Mouse (Mus musculus): Measurements from ENCODE around the gene Tmem269.

The Tmem269 gene

GRCm38 (mm10) chr4:119218169-119218568 is at the start of gene Tmem269:
Gene Tmem269, minus strand, starts transcription at chr4:119218217.
- in situ Hi-C loops (cut with MboI; ENCODE audit: low sequenced_read_pairs), result no loop called here

GRCm38 (mm10) chr4:119266606-119267005 is 48.6 kb upstream of the Tmem269 start:
- in situ Hi-C loops (cut with MboI; ENCODE audit: low sequenced_read_pairs), result no loop called here

GRCm38 (mm10) chr4:119263459-119263858 is 45.4 kb upstream of the Tmem269 start:
- in situ Hi-C loops (cut with MboI; ENCODE audit: low sequenced_read_pairs), result no loop called here

GRCm38 (mm10) chr4:119262483-119262882 is 44.5 kb upstream of the Tmem269 start:
- in situ Hi-C loops (cut with MboI; ENCODE audit: low sequenced_read_pairs), result no loop called here

- in situ Hi-C loops (cut with MboI; ENCODE audit: low sequenced_read_pairs), result no loop called here
Measured at GRCm38 (mm10) chr4:119261087-119261713, 43.2 kb upstream of the Tmem269 start.

GRCm38 (mm10) chr4:119259344-119260254 is 41.6 kb upstream of the Tmem269 start:
- in situ Hi-C loops (cut with MboI; ENCODE audit: low sequenced_read_pairs), result no loop called here

GRCm38 (mm10) chr4:119257083-119257482 is 39.1 kb upstream of the Tmem269 start:
- in situ Hi-C loops (cut with MboI; ENCODE audit: low sequenced_read_pairs), result no loop called here

GRCm38 (mm10) chr4:119255351-119255750 is 37.3 kb upstream of the Tmem269 start, which contains the start of gene Cldn19:
Gene Cldn19, plus strand, starts transcription at chr4:119255414.
- in situ Hi-C loops (cut with MboI; ENCODE audit: low sequenced_read_pairs), result no loop called here

- in situ Hi-C loops (cut with MboI; ENCODE audit: low sequenced_read_pairs), result no loop called here
Measured at GRCm38 (mm10) chr4:119254012-119254618, 36.1 kb upstream of the Tmem269 start.

GRCm38 (mm10) chr4:119252025-119252808 is 34.2 kb upstream of the Tmem269 start:
- in situ Hi-C loops (cut with MboI; ENCODE audit: low sequenced_read_pairs), result no loop called here

- in situ Hi-C loops (cut with MboI; ENCODE audit: low sequenced_read_pairs), result loop anchor here (10.0 kb wide), 1 partner anchor 96 kb away; no protein-coding TSS in a partner anchor
Measured at GRCm38 (mm10) chr4:119248407-119248965, 30.5 kb upstream of the Tmem269 start.

- in situ Hi-C loops (cut with MboI; ENCODE audit: low sequenced_read_pairs), result loop anchor here (10.0 kb wide), 1 partner anchor 97 kb away; no protein-coding TSS in a partner anchor
Measured at GRCm38 (mm10) chr4:119247462-119248235, 29.6 kb upstream of the Tmem269 start.

GRCm38 (mm10) chr4:119246688-119247225 is 28.7 kb upstream of the Tmem269 start:
- in situ Hi-C loops (cut with MboI; ENCODE audit: low sequenced_read_pairs), result loop anchor here (10.0 kb wide), 1 partner anchor 98 kb away; no protein-coding TSS in a partner anchor

- in situ Hi-C loops (cut with MboI; ENCODE audit: low sequenced_read_pairs), result loop anchor here (10.0 kb wide), 1 partner anchor 99 kb away; no protein-coding TSS in a partner anchor
Measured at GRCm38 (mm10) chr4:119245961-119246360, 27.9 kb upstream of the Tmem269 start.

GRCm38 (mm10) chr4:119245556-119245955 is 27.5 kb upstream of the Tmem269 start:
- in situ Hi-C loops (cut with MboI; ENCODE audit: low sequenced_read_pairs), result loop anchor here (10.0 kb wide), 1 partner anchor 99 kb away; no protein-coding TSS in a partner anchor

GRCm38 (mm10) chr4:119244468-119245240 is 26.6 kb upstream of the Tmem269 start:
- in situ Hi-C loops (cut with MboI; ENCODE audit: low sequenced_read_pairs), result loop anchor here (10.0 kb wide), 1 partner anchor 100 kb away; no protein-coding TSS in a partner anchor

- in situ Hi-C loops (cut with MboI; ENCODE audit: low sequenced_read_pairs), result loop anchor here (10.0 kb wide), 1 partner anchor 102 kb away; no protein-coding TSS in a partner anchor
Measured at GRCm38 (mm10) chr4:119242571-119242970, 24.6 kb upstream of the Tmem269 start.

GRCm38 (mm10) chr4:119241664-119242063 is 23.6 kb upstream of the Tmem269 start:
- in situ Hi-C loops (cut with MboI; ENCODE audit: low sequenced_read_pairs), result loop anchor here (10.0 kb wide), 1 partner anchor 103 kb away; no protein-coding TSS in a partner anchor
